Mouse (Mus musculus) 3T3-L1 (cell line): ENCODE results near the gene Tfpi2.

Experiments
- DNase-seq: peaks from one replicate; pipeline ENCODE4 v3.0.0-alpha.2; 2015; ENCODE audit warnings: low read depth, low spot score

Tfpi2 gene

GRCm38 (mm10) chr6:3916015-3916414 lies 72.7 kb downstream of the Tfpi2 start:
- no peak for DNase-seq
